Mouse (Mus musculus) spleen, adult 2 months (tissue): Measurements from ENCODE around the gene Ntn5. TPM values are rescaled to one million over a fixed set of nuclear protein-coding genes. Genes with fewer than 3 reads are reported as not detected.

Experiments
- DNase-seq, 2 experiments: peaks; one replicate each; pipeline versions ENCODE4 v3.0.0 to v3.0.0-alpha.2; 2012 to 2021; ENCODE audit warnings: low spot score in 2 of 2, low read depth in 1 of 2
- H3K27ac ChIP-seq: fragments of 200-500 bp; 2 replicates; pipeline ENCODE4 v1.5.1; 2012; ENCODE audit warnings: low read length, inconsistent platforms; ENCODE audit not compliant: insufficient read depth
- H3K27me3 ChIP-seq: fragments of 200-500 bp; 2 replicates; pipeline ENCODE4 v1.6.1; 2012; ENCODE audit warnings: mild to moderate bottlenecking, moderate library complexity, low read length, inconsistent platforms; ENCODE audit not compliant: control insufficient read depth, insufficient read depth
- H3K36me3 ChIP-seq: fragments of 200-500 bp; 2 replicates; pipeline ENCODE4 v1.6.1; 2012; ENCODE audit warnings: mild to moderate bottlenecking, low read length, inconsistent platforms; ENCODE audit not compliant: control insufficient read depth, insufficient read depth
- H3K4me1 ChIP-seq: fragments of 200-500 bp; 2 replicates; pipeline ENCODE4 v1.6.1; 2011; ENCODE audit warnings: inconsistent platforms; ENCODE audit not compliant: control insufficient read depth, insufficient read depth, insufficient read length
- H3K4me3 ChIP-seq: fragments of 200-500 bp; 2 replicates; pipeline ENCODE4 v1.5.1; 2011; ENCODE audit warnings: mild to moderate bottlenecking, inconsistent platforms; ENCODE audit not compliant: insufficient read depth, insufficient read length; ENCODE audit errors: extremely low read depth
- CTCF ChIP-seq: fragments of 200-500 bp; IDR thresholded peaks from 2 replicates; pipeline ENCODE4 v1.5.1; 2011; ENCODE audit warnings: mild to moderate bottlenecking, inconsistent platforms; ENCODE audit not compliant: insufficient read depth, insufficient read length, insufficient replicate concordance; ENCODE audit errors: extremely low read depth
- POLR2A ChIP-seq: fragments of 200-500 bp; IDR thresholded peaks from 2 replicates; pipeline ENCODE4 v1.6.1; 2011; ENCODE audit warnings: low read depth, low read length, inconsistent platforms
- WGBS: fragments of 180-500 bp; shearing (Covaris S2); methylation state at CpG from one replicate; pipeline ENCODE4 v1.1.7; 2018; 5-methylcytosine and 5-hydroxymethylcytosine counted together
- polyA plus RNA-seq: library from polyadenylated mRNA; depleted of rRNA; stranded (reverse); fragments of >200 nt; gene quantifications from 2 replicates; pipeline ENCODE4 v1.2.3, GENCODE M21; 2012; rRNA removed

Gene Ntn5
- polyA plus RNA-seq, 1 experiment: 2.2 TPM

DNA sequence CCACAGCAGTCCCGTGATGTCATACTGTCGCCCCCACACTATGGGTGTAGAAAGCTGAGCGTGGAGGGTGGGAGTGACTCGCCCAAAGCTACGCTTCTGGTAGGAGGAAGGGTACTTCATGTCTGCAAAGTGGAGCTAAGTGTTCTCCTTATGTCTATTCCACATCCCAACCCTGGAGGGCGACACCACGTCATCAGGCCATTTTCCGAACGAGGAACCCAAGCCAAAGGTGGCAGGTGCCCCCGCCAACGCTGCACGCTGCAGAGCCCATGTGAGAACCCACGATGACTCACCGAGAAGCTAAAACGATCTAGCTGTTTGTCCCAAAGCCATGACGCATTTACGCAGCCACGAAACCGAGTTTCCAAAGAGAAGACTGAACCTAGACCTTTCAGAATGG lies 58.5 kb downstream of the Ntn5 start:
- H3K36me3 ChIP-seq: no peaks in the 10 kb centered on the region
- WGBS: 16% methylated on average over 19 of the region's 19 CpGs
- H3K27me3 ChIP-seq: no peaks in the 10 kb centered on the region
- DNase-seq: peak in 1 of 2 experiments; percentile 53
- no peak for TF ChIP-seq POLR2A
- TF ChIP-seq CTCF: no peak
- peak overlapping the region; percentile 31 for H3K27ac ChIP-seq
- H3K4me1 ChIP-seq: no peaks in the 10 kb centered on the region; the same call in 1 of the 2 replicates
- peak overlapping the region; percentile 56 for H3K4me3 ChIP-seq

Other genes starting within 250 kb of the Ntn5 start
- 12.4 and 14.4 TPM in 2 replicates for gene Gys1, start 249.2 kb upstream of the Ntn5 start, polyA plus RNA-seq
- 55.3 and 56.0 TPM in 2 replicates for gene Ruvbl2, start 245.9 kb upstream of the Ntn5 start, polyA plus RNA-seq
- gene Ftl1, start 224.1 kb upstream of the Ntn5 start, polyA plus RNA-seq: 2,804 and 3,579 TPM in 2 replicates
- 129 and 163 TPM in 2 replicates for gene Bax, start 217.1 kb upstream of the Ntn5 start, polyA plus RNA-seq
- 0.04 and 0.49 TPM in 2 replicates for gene Tulp2, start 202.1 kb upstream of the Ntn5 start, polyA plus RNA-seq
- gene Gm45808, start 197.2 kb upstream of the Ntn5 start, polyA plus RNA-seq: 0.13 TPM in 1 of 2 replicates, not detected in the other
- gene Dhdh, start 195.2 kb upstream of the Ntn5 start, polyA plus RNA-seq: 1.5 and 1.6 TPM in 2 replicates
- 171 and 188 TPM in 2 replicates for gene Nucb1, start 173.6 kb upstream of the Ntn5 start, polyA plus RNA-seq
- 99.5 and 119 TPM in 2 replicates for gene Ppp1r15a, start 157.8 kb upstream of the Ntn5 start, polyA plus RNA-seq
- 6.5 and 7.2 TPM in 2 replicates for gene Plekha4, start 157.7 kb upstream of the Ntn5 start, polyA plus RNA-seq
- gene Hsd17b14, start 129.1 kb upstream of the Ntn5 start, polyA plus RNA-seq: 1.7 TPM in 2 replicates
- 50.8 and 55.6 TPM in 2 replicates for gene Bcat2, start 113.9 kb upstream of the Ntn5 start, polyA plus RNA-seq
- 0.90 and 2.8 TPM in 2 replicates for gene Fgf21, start 68.5 kb upstream of the Ntn5 start, polyA plus RNA-seq
- 0.71 and 1.1 TPM in 2 replicates for gene Fut1, start 66.7 kb upstream of the Ntn5 start, polyA plus RNA-seq
- gene Izumo1, start 62.2 kb upstream of the Ntn5 start, polyA plus RNA-seq: 0.46 and 0.63 TPM in 2 replicates
- gene Rasip1, start 56.5 kb upstream of the Ntn5 start, polyA plus RNA-seq: 18.8 and 20.1 TPM in 2 replicates
- 2.5 and 2.7 TPM in 2 replicates for gene Mamstr, start 44.0 kb upstream of the Ntn5 start, polyA plus RNA-seq
- 0.04 TPM in 1 of 2 replicates, not detected in the other for gene Fut2, start 17.6 kb upstream of the Ntn5 start, polyA plus RNA-seq
- 0.68 and 1.5 TPM in 2 replicates for gene Sec1, start 10.4 kb downstream of the Ntn5 start, polyA plus RNA-seq
- gene Car11, start 15.8 kb downstream of the Ntn5 start, polyA plus RNA-seq: 2.4 and 4.6 TPM in 2 replicates
- 20.0 and 30.1 TPM in 2 replicates for gene Dbp, start 21.1 kb downstream of the Ntn5 start, polyA plus RNA-seq
- 1,792 and 2,504 TPM in 2 replicates for gene Rpl18, start 31.4 kb downstream of the Ntn5 start, polyA plus RNA-seq
- gene Sphk2, start 34.0 kb downstream of the Ntn5 start, polyA plus RNA-seq: 41.0 and 56.3 TPM in 2 replicates
- gene Fam83e, start 37.2 kb downstream of the Ntn5 start, polyA plus RNA-seq: 0.09 and 0.26 TPM in 2 replicates
- not detected in 2 replicates for gene Spaca4, start 41.8 kb downstream of the Ntn5 start, polyA plus RNA-seq
- gene Lmtk3, start 99.7 kb downstream of the Ntn5 start, polyA plus RNA-seq: 3.6 and 3.7 TPM in 2 replicates
- gene Sult2b1, start 100.6 kb downstream of the Ntn5 start, polyA plus RNA-seq: 0.49 and 0.76 TPM in 2 replicates
- gene Cyth2, start 130.6 kb downstream of the Ntn5 start, polyA plus RNA-seq: 21.6 and 21.7 TPM in 2 replicates
- 0.26 TPM in 1 of 2 replicates, not detected in the other for gene Kcnj14, start 140.8 kb downstream of the Ntn5 start, polyA plus RNA-seq
- 15.2 and 17.1 TPM in 2 replicates for gene Grwd1, start 146.9 kb downstream of the Ntn5 start, polyA plus RNA-seq
- 78.7 and 92.6 TPM in 2 replicates for gene Kdelr1, start 188.8 kb downstream of the Ntn5 start, polyA plus RNA-seq
- gene Grin2d, start 194.4 kb downstream of the Ntn5 start, polyA plus RNA-seq: 0.68 and 1.2 TPM in 2 replicates
- gene Syngr4, start 212.7 kb downstream of the Ntn5 start, polyA plus RNA-seq: 0.28 and 0.56 TPM in 2 replicates
- gene Tmem143, start 212.9 kb downstream of the Ntn5 start, polyA plus RNA-seq: 16.6 and 24.5 TPM in 2 replicates
- gene Emp3, start 237.4 kb downstream of the Ntn5 start, polyA plus RNA-seq: 245 and 301 TPM in 2 replicates
- 1.7 TPM in 2 replicates for gene Ccdc114, start 240.1 kb downstream of the Ntn5 start, polyA plus RNA-seq